Mouse (Mus musculus): ENCODE measurements around the gene Fam19a2. TPM values are rescaled to one million over a fixed set of nuclear protein-coding genes. Genes with fewer than 3 reads are reported as not detected.
A peak's percentile ranks its signal among the peaks of the same experiment; 100 is the strongest.

Gene Fam19a2
- total RNA-seq (2014; rRNA removed; ENCODE audit: low replicate concordance): not detected in 2 replicates
- polyA plus RNA-seq (2015; fragmentation: Nextera tagmentation; extraction: Ambion mirVana): 0.07 and 0.16 TPM in 2 replicates

- H3K9ac ChIP-seq (replicated peaks; ENCODE audit: low read depth, low read length): 0 out of 2 replicates have a peak within 1 kb of the TSS, but pooled peaks have one; percentile 10
- peak within 1 kb of the TSS; percentile 56 for H3K4me3 ChIP-seq (ENCODE audit: low read depth, low read length)
- H3K4me2 ChIP-seq (ENCODE audit: low read depth, low read length): peak within 1 kb of the TSS; percentile 93
- TF ChIP-seq EP300 (IDR thresholded peaks at IDR 0.05; ENCODE audit: low read depth) (no peak), CTCF (IDR thresholded peaks at IDR 0.05; ENCODE audit: low read depth) (peak; percentile 72)
- WGBS: under 1% methylated on average over 12 of the region's 12 CpGs
- ATAC-seq (ENCODE audit: insufficient read depth, low read depth) (no peak), DNase-seq (ENCODE audit: low spot score) (peak; percentile 50)
- H3K4me1 ChIP-seq (ENCODE audit: control insufficient read depth, insufficient read depth): no peaks in the 10 kb centered on the region
- no peaks in the 10 kb centered on the region for H3K36me3 ChIP-seq (replicated peaks; ENCODE audit: control insufficient read depth, insufficient read depth, low read length)
- no peaks in the 10 kb centered on the region for H3K9me3 ChIP-seq (replicated peaks; ENCODE audit: control insufficient read depth, low read length)
- H3K27ac ChIP-seq (ENCODE audit: low read depth): no peak within 1 kb of the TSS
- peaks cover 27% of the 10 kb centered on the region for H3K27me3 ChIP-seq (ENCODE audit: control insufficient read depth, insufficient read depth, low read length)
Observed at GRCm38 (mm10) chr10:123263876-123264309, at the start of gene Fam19a2. Gene Fam19a2 (plus strand): TSS chr10:123263996.

DNA sequence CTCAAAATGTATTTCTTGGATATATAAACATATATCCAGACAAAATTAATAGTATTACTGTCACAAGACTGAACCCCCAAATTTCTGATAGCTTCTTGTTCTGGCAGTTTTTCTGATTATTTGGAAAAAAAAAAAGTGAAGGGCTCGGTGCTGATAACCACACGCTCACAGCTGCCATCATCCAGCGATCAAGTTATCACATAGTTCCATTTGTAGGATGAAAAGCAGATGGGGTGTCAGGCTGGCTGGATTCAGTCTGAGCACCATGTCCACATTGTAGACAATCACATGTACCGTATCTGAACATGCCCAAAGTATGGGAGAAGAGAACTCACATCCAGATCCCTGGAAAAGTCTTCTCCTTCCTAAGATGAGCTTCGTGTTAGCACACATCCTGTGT lies 41.0 kb upstream of the Fam19a2 start:
- Histone ChIP-seq H3K27ac (ENCODE audit: low read depth) (no peak overlapping the region), H3K4me1 (ENCODE audit: control insufficient read depth, insufficient read depth) (no peaks in the 10 kb centered on the region), H3K4me2 (ENCODE audit: low read depth, low read length) (no peak overlapping the region), H3K9ac (replicated peaks; ENCODE audit: low read depth, low read length) (no peak overlapping the region), H3K27me3 (ENCODE audit: control insufficient read depth, insufficient read depth, low read length) (no peaks in the 10 kb centered on the region), H3K36me3 (replicated peaks; ENCODE audit: control insufficient read depth, insufficient read depth, low read length) (no peaks in the 10 kb centered on the region), H3K9me3 (replicated peaks; ENCODE audit: control insufficient read depth, low read length) (no peaks in the 10 kb centered on the region), H3K4me3 (ENCODE audit: low read depth, low read length) (no peak overlapping the region)
- TF ChIP-seq CTCF (IDR thresholded peaks at IDR 0.05; ENCODE audit: low read depth) (no peak), EP300 (IDR thresholded peaks at IDR 0.05; ENCODE audit: low read depth) (no peak)
- 73% methylated on average over 5 of the region's 5 CpGs for WGBS
- ATAC-seq (ENCODE audit: insufficient read depth, low read depth) (no peak), DNase-seq (ENCODE audit: low spot score) (no peak)

- 74% methylated on average over 5 of the region's 5 CpGs for WGBS
- H3K9ac ChIP-seq (replicated peaks; ENCODE audit: low read depth, low read length): no peak overlapping the region
- no peak overlapping the region for H3K27ac ChIP-seq (ENCODE audit: low read depth)
- no peaks in the 10 kb centered on the region for H3K27me3 ChIP-seq (ENCODE audit: control insufficient read depth, insufficient read depth, low read length)
- no peaks in the 10 kb centered on the region for H3K9me3 ChIP-seq (replicated peaks; ENCODE audit: control insufficient read depth, low read length)
- no peak overlapping the region for H3K4me3 ChIP-seq (ENCODE audit: low read depth, low read length)
- no peak for TF ChIP-seq CTCF (IDR thresholded peaks at IDR 0.05; ENCODE audit: low read depth)
- TF ChIP-seq EP300 (IDR thresholded peaks at IDR 0.05; ENCODE audit: low read depth): no peak
- DNase-seq (ENCODE audit: low spot score): no peak
- H3K4me2 ChIP-seq (ENCODE audit: low read depth, low read length): no peak overlapping the region
- no peak for ATAC-seq (ENCODE audit: insufficient read depth, low read depth)
- H3K4me1 ChIP-seq (ENCODE audit: control insufficient read depth, insufficient read depth): no peaks in the 10 kb centered on the region
- H3K36me3 ChIP-seq (replicated peaks; ENCODE audit: control insufficient read depth, insufficient read depth, low read length): no peaks in the 10 kb centered on the region
Observed at GRCm38 (mm10) chr10:123229420-123229819, 34.4 kb upstream of the Fam19a2 start.

DNA sequence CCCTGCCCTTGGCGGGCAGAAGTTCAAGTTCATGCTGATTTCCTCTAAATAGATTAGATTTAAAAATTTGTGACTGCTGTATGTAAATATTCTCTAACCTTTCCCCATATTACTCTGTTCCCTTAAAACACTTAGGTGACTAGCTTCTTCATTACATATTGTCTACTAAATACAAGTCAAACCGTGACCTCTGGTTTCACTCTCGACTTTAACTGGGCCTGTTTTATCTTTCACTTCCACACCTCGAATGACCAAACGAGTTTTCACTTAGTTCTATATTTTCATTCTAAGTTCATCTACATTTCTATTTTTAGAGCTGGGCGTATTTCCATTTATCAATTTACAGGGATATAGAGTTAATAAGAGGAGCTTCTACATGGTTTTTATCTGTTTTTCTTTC lies 15.7 kb upstream of the Fam19a2 start:
- TF ChIP-seq CTCF (IDR thresholded peaks at IDR 0.05; ENCODE audit: low read depth) (no peak), EP300 (IDR thresholded peaks at IDR 0.05; ENCODE audit: low read depth) (no peak)
- no peaks in the 10 kb centered on the region for H3K4me1 ChIP-seq (ENCODE audit: control insufficient read depth, insufficient read depth)
- 55% methylated on average over 6 of the region's 6 CpGs for WGBS
- H3K9ac ChIP-seq (replicated peaks; ENCODE audit: low read depth, low read length): no peak overlapping the region
- H3K4me2 ChIP-seq (ENCODE audit: low read depth, low read length): no peak overlapping the region
- H3K36me3 ChIP-seq (replicated peaks; ENCODE audit: control insufficient read depth, insufficient read depth, low read length): no peaks in the 10 kb centered on the region
- no peak overlapping the region for H3K4me3 ChIP-seq (ENCODE audit: low read depth, low read length)
- DNase-seq (ENCODE audit: low spot score) (no peak), ATAC-seq (ENCODE audit: insufficient read depth, low read depth) (no peak)
- no peaks in the 10 kb centered on the region for H3K27me3 ChIP-seq (ENCODE audit: control insufficient read depth, insufficient read depth, low read length)
- H3K9me3 ChIP-seq (replicated peaks; ENCODE audit: control insufficient read depth, low read length): no peaks in the 10 kb centered on the region
- no peak overlapping the region for H3K27ac ChIP-seq (ENCODE audit: low read depth)

DNA sequence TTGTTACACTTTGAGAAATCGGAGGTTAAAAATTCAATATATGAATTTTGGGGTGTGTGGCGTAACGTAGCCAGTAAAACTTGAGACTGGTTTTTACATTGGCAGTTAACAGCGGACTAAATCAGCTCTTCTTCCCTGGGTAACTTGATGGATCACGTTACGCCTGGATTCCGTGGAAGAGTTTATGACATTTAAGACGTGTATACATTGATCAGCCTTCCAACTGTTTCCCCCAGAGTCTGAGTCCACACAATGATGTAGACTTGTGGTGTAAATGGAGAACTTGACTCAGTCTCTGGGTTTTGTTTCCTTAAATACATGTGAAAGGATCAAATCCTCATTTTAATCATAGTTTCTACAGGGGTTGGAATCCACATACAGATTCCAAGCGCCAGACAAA lies 11.9 kb upstream of the Fam19a2 start:
- Histone ChIP-seq H3K27me3 (ENCODE audit: control insufficient read depth, insufficient read depth, low read length) (no peaks in the 10 kb centered on the region), H3K36me3 (replicated peaks; ENCODE audit: control insufficient read depth, insufficient read depth, low read length) (no peaks in the 10 kb centered on the region), H3K27ac (ENCODE audit: low read depth) (no peak overlapping the region), H3K4me3 (ENCODE audit: low read depth, low read length) (no peak overlapping the region), H3K9ac (replicated peaks; ENCODE audit: low read depth, low read length) (no peak overlapping the region), H3K4me2 (ENCODE audit: low read depth, low read length) (no peak overlapping the region), H3K4me1 (ENCODE audit: control insufficient read depth, insufficient read depth) (no peaks in the 10 kb centered on the region), H3K9me3 (replicated peaks; ENCODE audit: control insufficient read depth, low read length) (no peaks in the 10 kb centered on the region)
- no peak for DNase-seq (ENCODE audit: low spot score)
- no peak for TF ChIP-seq EP300 (IDR thresholded peaks at IDR 0.05; ENCODE audit: low read depth)
- TF ChIP-seq CTCF (IDR thresholded peaks at IDR 0.05; ENCODE audit: low read depth): no peak
- 81% methylated on average over 9 of the region's 9 CpGs for WGBS
- no peak for ATAC-seq (ENCODE audit: insufficient read depth, low read depth)

DNA sequence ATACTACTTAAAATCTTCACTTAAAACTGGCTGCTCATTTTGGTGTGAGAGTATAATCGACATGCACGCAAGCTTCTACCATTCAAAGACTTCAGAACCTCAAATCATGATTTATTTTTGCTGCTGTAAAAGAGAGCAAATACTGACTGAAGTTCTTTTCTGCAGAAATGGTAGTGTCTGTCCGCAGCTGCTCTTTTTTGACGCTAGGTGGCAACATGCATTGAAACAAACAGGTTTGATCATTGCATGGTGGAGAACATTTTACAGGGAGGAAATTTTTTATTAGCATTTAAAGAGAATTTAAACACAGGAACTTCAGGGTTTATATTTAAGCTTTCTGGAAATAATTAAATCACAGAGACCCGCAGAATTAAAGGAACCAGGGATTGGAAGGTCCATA lies 9.5 kb upstream of the Fam19a2 start:
- DNase-seq (ENCODE audit: low spot score) (no peak), ATAC-seq (ENCODE audit: insufficient read depth, low read depth) (no peak)
- Histone ChIP-seq H3K4me2 (ENCODE audit: low read depth, low read length) (no peak overlapping the region), H3K36me3 (replicated peaks; ENCODE audit: control insufficient read depth, insufficient read depth, low read length) (no peaks in the 10 kb centered on the region), H3K4me1 (ENCODE audit: control insufficient read depth, insufficient read depth) (no peaks in the 10 kb centered on the region), H3K4me3 (ENCODE audit: low read depth, low read length) (no peak overlapping the region), H3K9ac (replicated peaks; ENCODE audit: low read depth, low read length) (no peak overlapping the region), H3K9me3 (replicated peaks; ENCODE audit: control insufficient read depth, low read length) (no peaks in the 10 kb centered on the region), H3K27me3 (ENCODE audit: control insufficient read depth, insufficient read depth, low read length) (no peaks in the 10 kb centered on the region), H3K27ac (ENCODE audit: low read depth) (no peak overlapping the region)
- TF ChIP-seq EP300 (IDR thresholded peaks at IDR 0.05; ENCODE audit: low read depth) (no peak), CTCF (IDR thresholded peaks at IDR 0.05; ENCODE audit: low read depth) (peak; percentile 52)
- 36% methylated on average over 5 of the region's 5 CpGs for WGBS
